Mouse (Mus musculus) megakaryocyte-erythroid progenitor cell, adult 5-6 weeks (primary cell): ENCODE data around the gene Nmrk2. TPM values are rescaled to one million over a fixed set of nuclear protein-coding genes. Genes with fewer than 3 reads are reported as not detected.
"Not testable (repeated sequence)": the region's sequence is repeated elsewhere in the genome, so short reads cannot be mapped to it uniquely, and the experiment has no call there.

Experiments used
- ATAC-seq: replicated peaks from 2 replicates; pipeline ENCODE4 v1.8.0; 2016; ENCODE audit warnings: mild to moderate bottlenecking, inconsistent platforms; ENCODE audit not compliant: severe bottlenecking, poor library complexity, low FRiP score, low TSS enrichment
- total RNA-seq, 2 experiments: library from RNA; stranded (forward) in 1 of 2; stranded (reverse) in 1 of 2; fragments of 200-1000, 215-1000 nt in 1 of 2; fragments of >200 nt in 1 of 2; fragmentation: Nextera tagmentation in 1 of 2; gene quantifications; 2 replicates each; pipeline ENCODE4 v1.2.3; 2014 to 2017

The Nmrk2 gene
- total RNA-seq, 2 experiments from 2014 or later: not detected

DNA sequence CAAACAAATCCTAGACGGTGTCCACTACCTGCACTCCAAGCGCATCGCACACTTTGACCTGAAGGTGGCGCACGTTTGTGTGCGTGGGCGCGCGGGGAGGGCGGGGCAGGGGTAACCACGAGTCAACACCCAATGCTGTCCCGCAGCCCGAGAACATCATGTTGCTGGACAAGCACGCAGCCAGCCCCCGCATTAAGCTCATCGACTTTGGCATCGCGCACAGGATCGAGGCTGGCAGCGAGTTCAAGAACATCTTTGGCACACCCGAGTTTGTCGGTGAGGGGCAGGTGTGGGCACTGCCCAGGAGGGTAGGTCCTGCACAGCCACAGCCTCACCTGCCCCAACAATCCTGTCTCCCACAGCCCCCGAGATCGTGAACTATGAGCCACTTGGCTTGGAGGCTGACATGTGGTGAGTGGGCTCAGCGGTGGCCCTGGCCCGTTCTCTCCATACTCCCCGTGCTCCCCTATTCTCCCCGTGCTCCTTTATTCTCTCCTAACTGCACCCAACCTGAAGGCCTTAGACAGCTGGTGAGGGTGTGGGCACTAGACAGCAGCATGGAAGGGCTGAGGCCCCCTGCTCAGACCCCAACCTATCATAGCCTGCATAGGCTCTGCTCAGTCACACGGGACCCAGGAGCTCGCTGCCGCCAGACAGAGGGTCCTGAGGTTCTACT lies 11.5 kb downstream of the Nmrk2 start:
- 0 out of 2 replicates have a peak, but pooled peaks have one; percentile 10 for ATAC-seq

- ATAC-seq: no peak
Observed at GRCm38 (mm10) chr10:81189821-81190220, 12.0 kb downstream of the Nmrk2 start.

GRCm38 (mm10) chr10:81187161-81187560 lies 14.7 kb downstream of the Nmrk2 start:
- ATAC-seq: no peak

- ATAC-seq: no peak
Observed at GRCm38 (mm10) chr10:81184765-81185164, 17.1 kb downstream of the Nmrk2 start.

- no peak for ATAC-seq
Observed at GRCm38 (mm10) chr10:81183805-81184204, 18.0 kb downstream of the Nmrk2 start, which contains the start of gene 4930442H23Rik. TSS of gene 4930442H23Rik (minus strand) at chr10:81183849.

DNA sequence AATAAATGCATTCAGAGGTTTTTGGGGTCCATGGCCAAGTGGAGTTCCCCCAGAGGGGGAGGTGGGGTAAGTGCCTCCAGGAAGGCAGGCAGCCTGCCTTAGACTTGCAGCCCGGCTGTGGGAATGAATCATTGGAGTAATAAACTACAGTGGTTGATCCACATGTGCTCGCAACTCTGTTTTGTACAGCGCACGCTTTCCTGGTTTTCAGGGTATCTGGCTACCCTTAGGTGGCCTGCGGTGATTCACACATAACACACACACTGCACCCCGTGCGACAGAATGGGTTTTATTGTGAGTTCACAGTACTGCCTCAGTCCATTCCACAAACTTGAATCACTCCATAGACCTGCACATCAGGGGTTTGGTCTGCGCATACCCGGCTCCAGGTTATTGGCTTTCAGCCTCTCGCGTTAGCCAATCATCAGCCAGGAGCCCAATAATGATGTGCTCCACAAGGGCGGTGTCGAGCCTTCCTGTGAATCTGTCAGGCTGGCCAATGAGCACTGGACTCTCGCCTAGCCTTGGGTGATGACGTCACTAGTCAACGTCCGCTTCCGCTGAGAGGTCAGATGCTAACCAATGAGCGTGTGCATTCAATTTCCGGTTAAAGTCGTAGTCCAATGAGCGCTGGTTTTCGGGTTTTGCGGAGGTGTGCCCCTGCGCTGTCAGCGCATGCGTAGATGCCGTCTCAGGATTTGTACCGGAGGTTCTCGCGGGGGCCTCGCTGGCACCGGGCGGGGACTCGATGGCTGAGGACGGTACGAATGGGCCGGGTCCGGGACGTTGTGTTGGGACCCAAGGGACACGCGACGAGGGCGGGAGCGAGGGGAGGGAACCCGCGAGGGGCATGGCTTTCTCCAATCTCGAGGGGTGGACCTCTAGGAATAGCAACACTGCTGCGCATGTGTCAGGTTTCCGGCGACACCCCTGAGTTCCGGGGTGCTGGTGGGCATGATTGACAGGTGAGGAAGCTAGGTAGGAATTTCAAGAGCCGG lies 19.2 kb downstream of the Nmrk2 start, which contains the start of gene Dapk3:
Dapk3 (plus strand) TSS at position 670 of the 998 bp plus-strand sequence.
- ATAC-seq: peak; percentile 84

GRCm38 (mm10) chr10:81181860-81182259 lies 20.0 kb downstream of the Nmrk2 start:
- not testable (repeated sequence) for ATAC-seq

- ATAC-seq: no peak
Observed at GRCm38 (mm10) chr10:81180946-81181345, 20.9 kb downstream of the Nmrk2 start.

- no peak for ATAC-seq
Observed at GRCm38 (mm10) chr10:81179451-81180342, 22.2 kb downstream of the Nmrk2 start.

GRCm38 (mm10) chr10:81178927-81179326 lies 22.9 kb downstream of the Nmrk2 start:
- no peak for ATAC-seq

- ATAC-seq: no peak
Observed at GRCm38 (mm10) chr10:81177958-81178712, 23.7 kb downstream of the Nmrk2 start.

DNA sequence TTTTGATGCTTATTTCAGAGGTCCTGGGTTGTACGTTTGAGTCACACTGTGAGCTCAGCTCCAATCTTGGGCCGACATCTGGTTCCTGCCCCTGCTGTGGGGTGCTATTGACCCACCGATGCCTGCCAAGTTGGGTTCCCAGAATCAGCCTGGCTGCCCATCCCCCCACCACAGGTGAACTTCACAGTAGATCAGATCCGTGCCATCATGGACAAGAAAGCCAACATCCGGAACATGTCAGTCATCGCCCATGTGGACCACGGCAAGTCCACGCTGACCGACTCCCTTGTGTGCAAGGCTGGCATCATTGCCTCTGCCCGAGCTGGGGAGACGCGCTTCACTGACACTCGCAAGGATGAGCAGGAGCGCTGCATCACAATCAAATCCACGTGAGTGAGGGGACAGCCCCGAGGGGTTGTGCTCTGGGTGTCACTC lies 24.3 kb downstream of the Nmrk2 start:
- no peak for ATAC-seq

DNA sequence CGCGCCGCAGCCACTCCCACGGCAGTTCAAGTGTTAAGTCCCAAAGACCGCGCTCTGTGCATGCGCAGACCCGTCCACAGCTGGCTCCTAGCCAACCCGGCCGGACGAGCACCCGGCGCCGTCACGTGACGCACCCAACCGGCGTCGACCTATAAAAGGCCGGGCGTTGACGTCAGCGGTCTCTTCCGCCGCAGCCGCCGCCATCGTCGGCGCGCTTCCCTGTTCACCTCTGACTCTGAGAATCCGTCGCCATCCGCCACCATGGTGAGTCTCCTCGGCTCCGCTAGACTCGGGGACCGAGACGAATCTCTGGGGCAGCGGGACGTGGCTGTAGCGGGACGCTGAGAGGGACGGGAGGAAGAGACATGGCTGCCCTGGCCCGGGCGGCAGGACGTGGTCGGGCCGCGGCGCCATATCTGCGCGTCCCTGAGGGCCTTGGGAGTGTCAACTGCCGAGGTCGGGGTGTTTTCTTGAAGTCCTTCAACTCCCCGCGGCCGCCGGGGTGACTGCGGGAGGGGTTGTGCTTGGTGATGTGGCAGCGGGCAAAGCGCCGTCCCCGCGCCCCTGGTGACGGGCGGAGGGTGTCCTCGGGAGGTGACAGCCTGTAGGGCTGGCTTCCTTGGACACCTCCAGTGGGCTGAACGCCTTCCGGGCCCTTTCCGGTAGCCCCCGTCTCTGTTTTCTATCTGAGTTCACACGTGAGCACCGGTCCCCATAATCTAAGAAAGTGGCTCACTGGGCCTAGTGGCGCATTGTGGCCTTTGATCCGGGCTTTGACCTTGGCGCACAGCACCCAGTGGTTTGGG lies 25.2 kb downstream of the Nmrk2 start, which contains the start of gene Eef2:
Eef2 (plus strand) TSS at position 166 of the 806 bp plus-strand sequence.
- peak; percentile 20; the same call in 1 of the 2 replicates for ATAC-seq

GRCm38 (mm10) chr10:81175936-81176465 lies 25.9 kb downstream of the Nmrk2 start:
- no peak for ATAC-seq

DNA sequence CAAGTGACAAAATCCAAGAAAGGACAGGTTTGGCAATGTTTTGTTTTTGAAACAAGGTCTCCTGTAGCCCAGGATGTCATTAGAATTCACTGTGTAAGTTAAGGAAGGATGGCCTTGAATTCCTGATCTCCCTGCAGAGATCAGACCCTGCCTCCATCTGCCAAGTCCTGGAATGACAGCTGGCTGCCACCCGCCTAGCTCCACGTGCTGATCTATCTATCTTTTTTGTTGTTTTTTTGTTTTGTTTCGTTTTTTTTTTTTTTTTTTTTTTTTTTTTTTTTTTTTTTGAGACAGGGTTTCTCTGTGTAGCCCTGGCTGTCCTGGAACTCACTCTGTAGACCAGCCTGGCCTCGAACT lies 26.5 kb downstream of the Nmrk2 start:
- not testable (repeated sequence) for ATAC-seq

DNA sequence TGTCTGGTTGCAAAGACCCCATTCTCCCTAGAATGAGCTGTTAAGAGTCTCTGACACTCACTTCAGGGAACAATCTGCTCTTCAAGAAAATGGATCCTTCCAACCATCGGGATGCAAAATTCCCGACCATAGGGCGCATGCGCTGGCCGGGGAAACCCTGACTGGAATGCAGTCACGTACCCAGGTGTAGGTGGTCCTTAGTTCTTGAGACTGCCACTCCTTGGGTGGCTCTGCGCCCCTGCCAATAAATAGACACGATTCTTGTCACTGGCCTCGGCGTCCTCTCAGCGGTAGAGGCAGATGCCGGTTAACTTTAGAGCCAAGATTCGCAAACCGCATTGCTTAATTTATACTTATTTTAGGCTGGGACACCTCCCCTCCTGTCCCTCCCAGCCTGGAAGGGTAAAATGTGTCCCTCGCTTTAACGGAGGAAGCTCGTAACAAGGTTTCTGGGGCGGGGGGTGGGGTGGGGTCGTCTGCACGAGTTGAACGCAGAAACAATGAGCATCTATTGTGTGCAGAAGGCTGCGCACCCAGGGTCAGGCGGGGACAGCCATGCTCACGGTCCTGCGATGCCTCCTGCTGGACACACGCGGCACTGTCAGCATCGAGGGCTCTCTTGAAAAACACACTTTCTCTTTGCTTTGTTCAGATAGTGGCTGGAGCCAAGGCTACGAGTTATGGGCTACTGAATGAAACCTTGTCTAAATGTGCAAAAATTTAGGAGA lies 27.1 kb downstream of the Nmrk2 start:
- ATAC-seq: peak; percentile 62

- ATAC-seq: peak; percentile 41
Observed at GRCm38 (mm10) chr10:81173132-81173531, 28.7 kb downstream of the Nmrk2 start.
